Mouse (Mus musculus) lung, embryonic 15.5 days (tissue): ENCODE data around the gene Ntrk2. TPM values are rescaled to one million over a fixed set of nuclear protein-coding genes. Genes with fewer than 3 reads are reported as not detected.
A peak's percentile ranks its signal among the peaks of the same experiment; 100 is the strongest.

Source experiments
- ATAC-seq: fragments of 200-750 bp; cut with Nextera tagmentation; 2 replicates; pipeline ENCODE4 v1.8.0; 2017; ENCODE audit warnings: moderate number of reproducible peaks, borderline replicate concordance; ENCODE audit not compliant: low FRiP score, low TSS enrichment; ENCODE audit errors: extremely low read depth
- H3K27ac ChIP-seq: fragments of 300-500 bp; sonication (generic); 2 replicates; pipeline ENCODE4 v1.5.1; 2015; ENCODE audit warnings: moderate library complexity, mild to moderate bottlenecking, inconsistent platforms
- H3K27me3 ChIP-seq: fragments of 300-500 bp; sonication (generic); 2 replicates; pipeline ENCODE4 v1.6.1; 2015; ENCODE audit warnings: inconsistent platforms
- H3K36me3 ChIP-seq: fragments of 300-500 bp; sonication (generic); 2 replicates; pipeline ENCODE4 v1.6.1; 2015; ENCODE audit warnings: inconsistent platforms
- H3K4me1 ChIP-seq: fragments of 300-500 bp; sonication (generic); 2 replicates; pipeline ENCODE4 v1.6.1; 2015; ENCODE audit warnings: inconsistent platforms
- H3K4me2 ChIP-seq: fragments of 300-500 bp; sonication (generic); 2 replicates; pipeline ENCODE4 v1.6.1; 2015; ENCODE audit warnings: inconsistent platforms, mild to moderate bottlenecking, moderate library complexity
- H3K4me3 ChIP-seq: fragments of 300-500 bp; sonication (generic); 2 replicates; pipeline ENCODE4 v1.5.1; 2015; ENCODE audit warnings: mild to moderate bottlenecking, inconsistent platforms
- H3K9ac ChIP-seq: fragments of 300-500 bp; sonication (generic); 2 replicates; pipeline ENCODE4 v1.6.1; 2015; ENCODE audit warnings: inconsistent platforms
- H3K9me3 ChIP-seq: fragments of 300-500 bp; sonication (generic); 2 replicates; pipeline ENCODE4 v1.6.1; 2016; ENCODE audit warnings: inconsistent platforms
- WGBS: fragments of 180-500 bp; shearing (Covaris S2); methylation state at CpG from one replicate; pipeline ENCODE4 v1.1.7; 2015; 5-methylcytosine and 5-hydroxymethylcytosine counted together
- polyA plus RNA-seq: library from polyadenylated mRNA; unstranded; fragments of >200 nt; fragmentation: Nextera tagmentation; extraction: Ambion mirVana; gene quantifications from 2 replicates; pipeline ENCODE4 v1.2.1, GENCODE M21; 2015

Ntrk2 gene
- polyA plus RNA-seq, 1 experiment from 2014 or later: 3.8 TPM

- Histone ChIP-seq H3K27ac (no peak overlapping the region), H3K4me3 (no peak overlapping the region), H3K4me2 (no peak overlapping the region), H3K9ac (no peak overlapping the region), H3K27me3 (no peaks in the 10 kb centered on the region), H3K9me3 (no peaks in the 10 kb centered on the region), H3K36me3 (no peaks in the 10 kb centered on the region), H3K4me1 (no peaks in the 10 kb centered on the region)
- ATAC-seq: 0 out of 2 replicates have a peak, but pooled peaks have one; percentile 35
Measured at GRCm38 (mm10) chr13:58912559-58912958, 106.2 kb downstream of the Ntrk2 start.

GRCm38 (mm10) chr13:58914061-58914814 is 107.9 kb downstream of the Ntrk2 start:
- Histone ChIP-seq H3K4me2 (no peak overlapping the region), H3K9ac (no peak overlapping the region), H3K4me1 (no peaks in the 10 kb centered on the region), H3K36me3 (no peaks in the 10 kb centered on the region), H3K4me3 (no peak overlapping the region), H3K27me3 (no peaks in the 10 kb centered on the region), H3K9me3 (no peaks in the 10 kb centered on the region), H3K27ac (no peak overlapping the region)
- WGBS: 39% methylated on average over 6 of the region's 6 CpGs
- no peak for ATAC-seq

GRCm38 (mm10) chr13:58916348-58916747 is 110.0 kb downstream of the Ntrk2 start:
- Histone ChIP-seq H3K4me1 (no peaks in the 10 kb centered on the region), H3K4me3 (no peak overlapping the region), H3K36me3 (no peaks in the 10 kb centered on the region), H3K4me2 (no peak overlapping the region), H3K9me3 (no peaks in the 10 kb centered on the region), H3K27ac (no peak overlapping the region), H3K9ac (no peak overlapping the region), H3K27me3 (no peaks in the 10 kb centered on the region)
- ATAC-seq: no peak
- 100% methylated on average over 2 of the region's 2 CpGs for WGBS

DNA sequence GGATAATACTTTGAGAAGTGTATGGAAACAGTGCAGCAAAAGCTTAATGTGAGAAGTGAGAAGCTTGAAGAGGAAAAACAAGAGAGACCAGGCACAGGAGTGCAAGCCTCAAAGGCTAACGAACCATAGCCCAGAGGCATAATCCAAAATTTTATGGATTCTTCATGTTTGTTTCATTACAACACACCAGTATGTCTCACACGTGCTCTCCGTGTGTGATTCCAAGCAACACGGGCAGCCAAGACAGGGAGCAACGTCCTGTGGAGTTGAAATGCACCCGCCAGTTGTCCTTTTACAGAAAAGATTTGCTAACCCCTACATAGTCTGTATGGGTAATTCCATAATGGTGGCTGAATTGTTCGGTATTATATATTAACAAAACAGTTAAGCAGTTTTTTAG is 113.9 kb downstream of the Ntrk2 start:
- no peak for ATAC-seq
- no peak overlapping the region for H3K27ac ChIP-seq
- no peaks in the 10 kb centered on the region for H3K9me3 ChIP-seq
- no peaks in the 10 kb centered on the region for H3K4me1 ChIP-seq
- H3K9ac ChIP-seq: no peak overlapping the region
- no peaks in the 10 kb centered on the region for H3K27me3 ChIP-seq
- H3K4me3 ChIP-seq: no peak overlapping the region
- WGBS: 91% methylated on average over 7 of the region's 7 CpGs
- no peaks in the 10 kb centered on the region for H3K36me3 ChIP-seq
- H3K4me2 ChIP-seq: no peak overlapping the region

GRCm38 (mm10) chr13:58921255-58921654 is 114.9 kb downstream of the Ntrk2 start:
- Histone ChIP-seq H3K4me1 (no peaks in the 10 kb centered on the region), H3K27ac (no peak overlapping the region), H3K9ac (no peak overlapping the region), H3K9me3 (no peaks in the 10 kb centered on the region), H3K27me3 (no peaks in the 10 kb centered on the region), H3K4me2 (no peak overlapping the region), H3K36me3 (no peaks in the 10 kb centered on the region), H3K4me3 (no peak overlapping the region)
- no peak for ATAC-seq
- WGBS: 72% methylated on average over 3 of the region's 3 CpGs

- Histone ChIP-seq H3K27ac (no peak overlapping the region), H3K9ac (no peak overlapping the region), H3K4me2 (no peak overlapping the region), H3K27me3 (no peaks in the 10 kb centered on the region), H3K36me3 (no peaks in the 10 kb centered on the region), H3K9me3 (no peaks in the 10 kb centered on the region), H3K4me1 (no peaks in the 10 kb centered on the region), H3K4me3 (no peak overlapping the region)
- no peak for ATAC-seq
- WGBS: 86% methylated on average over 10 of the region's 10 CpGs
Measured at GRCm38 (mm10) chr13:58921705-58922104, 115.3 kb downstream of the Ntrk2 start.

- Histone ChIP-seq H3K27me3 (no peaks in the 10 kb centered on the region), H3K36me3 (no peaks in the 10 kb centered on the region)
- WGBS: 65% methylated on average over 15 of the region's 15 CpGs
Measured at GRCm38 (mm10) chr13:58922174-58922573, 115.8 kb downstream of the Ntrk2 start.

DNA sequence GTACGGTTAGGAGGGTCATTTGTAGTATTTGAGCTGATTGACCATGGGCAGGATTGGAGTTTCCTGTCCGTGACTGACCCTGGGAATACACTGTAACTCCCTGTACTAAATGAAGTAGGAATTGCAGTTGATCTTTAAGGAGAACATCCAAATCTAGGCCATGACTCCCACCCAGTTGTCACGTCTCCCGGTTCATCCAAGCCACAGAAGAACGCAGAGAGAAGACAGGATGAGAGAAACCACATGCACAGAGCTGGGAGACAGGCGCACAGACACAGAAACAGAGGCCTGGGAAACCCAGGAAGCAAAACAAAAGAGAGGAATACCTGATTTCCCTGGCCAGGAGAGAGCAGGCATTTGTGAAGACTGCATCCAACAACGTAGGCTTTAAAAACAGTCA is 117.1 kb downstream of the Ntrk2 start:
- no peaks in the 10 kb centered on the region for H3K27me3 ChIP-seq
- H3K4me1 ChIP-seq: 0 out of 2 replicates have a peak, but pooled peaks cover 5% of the 10 kb centered on the region
- H3K9ac ChIP-seq: no peak overlapping the region
- no peak overlapping the region for H3K27ac ChIP-seq
- no peaks in the 10 kb centered on the region for H3K36me3 ChIP-seq
- no peaks in the 10 kb centered on the region for H3K9me3 ChIP-seq
- H3K4me3 ChIP-seq: no peak overlapping the region
- no peak overlapping the region for H3K4me2 ChIP-seq
- ATAC-seq: no peak
- WGBS: 75% methylated on average over 7 of the region's 7 CpGs

More at GRCm38 (mm10) chr13:58922174-58922573, 115.8 kb downstream of the Ntrk2 start:
- H3K4me2 ChIP-seq: no peak overlapping the region
- H3K27ac ChIP-seq: no peak overlapping the region
- H3K4me1 ChIP-seq: no peaks in the 10 kb centered on the region
- no peak for ATAC-seq
- H3K9me3 ChIP-seq: no peaks in the 10 kb centered on the region
- H3K4me3 ChIP-seq: no peak overlapping the region
- no peak overlapping the region for H3K9ac ChIP-seq

- Histone ChIP-seq H3K36me3 (no peaks in the 10 kb centered on the region), H3K4me1 (0 out of 2 replicates have a peak, but pooled peaks cover 5% of the 10 kb centered on the region), H3K4me2 (no peak overlapping the region), H3K4me3 (no peak overlapping the region), H3K27ac (no peak overlapping the region), H3K9me3 (no peaks in the 10 kb centered on the region), H3K27me3 (no peaks in the 10 kb centered on the region), H3K9ac (no peak overlapping the region)
- whole genome bisulfite sequencing: 75% methylated on average over 3 of the region's 3 CpGs
- no peak for ATAC-seq
Measured at GRCm38 (mm10) chr13:58924486-58924885, 118.1 kb downstream of the Ntrk2 start.

DNA sequence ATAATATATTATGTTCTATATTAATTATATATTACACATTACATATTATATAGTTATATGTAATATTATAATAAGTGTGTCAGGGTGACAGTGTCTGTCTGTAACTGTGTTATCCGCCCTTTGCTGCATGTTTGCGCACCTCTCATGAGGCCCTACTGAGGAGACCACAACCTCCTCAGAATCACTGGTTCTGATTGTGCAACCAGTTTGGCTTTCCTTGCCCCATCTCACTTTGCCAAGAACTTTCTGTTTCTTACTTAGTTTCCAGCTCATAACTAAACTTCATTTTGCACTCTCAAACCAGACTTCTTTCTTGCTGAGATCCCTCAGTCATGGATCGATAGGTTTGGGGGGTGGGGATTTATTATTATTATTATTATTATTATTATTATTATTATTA is 120.8 kb downstream of the Ntrk2 start:
- no peak overlapping the region for H3K4me3 ChIP-seq
- no peak overlapping the region for H3K4me2 ChIP-seq
- H3K27me3 ChIP-seq: no peaks in the 10 kb centered on the region
- no peak overlapping the region for H3K27ac ChIP-seq
- H3K9me3 ChIP-seq: no peaks in the 10 kb centered on the region
- H3K9ac ChIP-seq: no peak overlapping the region
- ATAC-seq: no peak
- H3K36me3 ChIP-seq: no peaks in the 10 kb centered on the region
- 0 out of 2 replicates have a peak, but pooled peaks cover 5% of the 10 kb centered on the region for H3K4me1 ChIP-seq
- WGBS: 88% methylated on average over 3 of the region's 3 CpGs

DNA sequence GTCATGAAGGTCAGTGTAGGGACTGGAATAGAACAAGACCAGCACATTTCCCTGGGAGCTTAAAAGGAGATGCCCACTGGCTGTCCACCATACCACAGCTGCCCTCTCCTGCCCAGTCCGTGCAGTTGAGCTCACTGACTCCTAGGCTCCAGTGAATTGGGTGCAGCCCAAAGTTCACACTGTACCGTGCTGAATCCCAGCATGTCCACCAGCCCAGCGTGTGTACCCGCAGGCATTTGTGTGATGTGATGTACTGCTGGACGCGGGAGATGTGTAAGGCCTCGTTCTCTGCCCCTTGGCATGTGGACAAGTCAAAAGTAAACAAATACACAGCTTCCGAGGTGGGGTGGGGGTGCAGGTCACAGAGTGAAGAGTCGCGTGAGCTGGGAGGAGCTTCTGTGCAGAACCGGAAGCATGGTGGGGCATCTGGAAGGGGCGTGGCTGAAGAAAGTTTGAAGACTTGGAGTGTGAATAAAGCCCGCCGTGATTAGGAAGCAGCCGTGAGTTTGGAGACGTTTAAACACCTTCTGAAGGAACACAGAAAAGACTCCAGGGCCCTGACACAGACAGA is 121.4 kb downstream of the Ntrk2 start:
- Histone ChIP-seq H3K9ac (no peak overlapping the region), H3K4me2 (peak overlapping the region; percentile 1; the same call in 1 of the 2 replicates), H3K36me3 (no peaks in the 10 kb centered on the region), H3K9me3 (no peaks in the 10 kb centered on the region), H3K27ac (no peak overlapping the region), H3K4me3 (no peak overlapping the region), H3K4me1 (0 out of 2 replicates have a peak, but pooled peaks cover 5% of the 10 kb centered on the region), H3K27me3 (no peaks in the 10 kb centered on the region)
- ATAC-seq: no peak; the same call in 1 of the 2 replicates
- 46% methylated on average over 16 of the region's 16 CpGs for WGBS

GRCm38 (mm10) chr13:58928668-58929436 is 122.5 kb downstream of the Ntrk2 start:
- H3K9me3 ChIP-seq: no peaks in the 10 kb centered on the region
- 84% methylated on average over 15 of the region's 15 CpGs for WGBS

More at GRCm38 (mm10) chr13:58928668-58929436, 122.5 kb downstream of the Ntrk2 start:
- Histone ChIP-seq H3K27me3 (no peaks in the 10 kb centered on the region), H3K4me2 (no peak overlapping the region), H3K9ac (no peak overlapping the region), H3K36me3 (no peaks in the 10 kb centered on the region), H3K4me3 (no peak overlapping the region), H3K27ac (no peak overlapping the region), H3K4me1 (0 out of 2 replicates have a peak, but pooled peaks cover 5% of the 10 kb centered on the region)
- ATAC-seq: no peak
